Mouse (Mus musculus): ENCODE measurements around the gene Rplp0.

GRCm38 (mm10) chr5:115550482-115551005, 8.7 kb upstream of the Rplp0 start:
- TF ChIP-seq CTCF (IDR thresholded peaks at IDR 0.05; ENCODE audit: low read depth, low read length) (no peak), POLR2A (IDR thresholded peaks at IDR 0.05; ENCODE audit: extremely low read depth, insufficient read depth, low read length) (no peak)

Data from liver, adult 2 months (tissue).